Mouse (Mus musculus): ENCODE data around the gene Tinf2. TPM values are rescaled to one million over a fixed set of nuclear protein-coding genes. Genes with fewer than 3 reads are reported as not detected.

The Tinf2 gene
- polyA plus RNA-seq, 1 experiment: 11.1 TPM

DNA sequence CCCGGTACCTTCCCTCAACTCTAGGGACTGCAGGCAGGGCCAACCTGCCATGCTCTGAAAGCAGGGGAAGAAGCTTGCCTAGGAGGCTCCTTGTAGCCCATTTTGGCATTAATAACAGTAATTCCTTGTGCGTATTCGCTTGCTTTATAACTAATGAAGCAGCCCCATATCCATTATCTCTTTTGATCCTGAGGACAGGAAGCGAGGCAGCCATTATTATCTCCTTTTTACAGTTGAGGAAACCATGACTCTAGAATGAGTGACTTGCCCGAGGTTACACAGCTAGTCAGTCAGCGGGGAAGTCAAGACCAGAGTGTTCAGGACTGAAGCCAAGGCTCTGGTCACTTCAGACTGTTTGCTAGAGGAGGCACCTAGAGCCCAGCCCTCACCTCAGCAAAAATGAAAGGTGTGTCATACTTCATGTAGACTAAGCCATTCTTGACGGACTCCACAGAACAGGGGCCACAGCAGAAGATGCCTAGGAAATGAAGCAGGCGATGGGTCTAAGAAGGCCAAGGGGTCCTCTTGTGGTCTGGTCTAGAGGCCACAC is 24.5 kb upstream of the Tinf2 start:
- TF ChIP-seq CTCF (IDR thresholded peaks at IDR 0.05; ENCODE audit: extremely low read depth, insufficient read length, insufficient replicate concordance, low read depth, low read length) (no peak), POLR2A (IDR thresholded peaks at IDR 0.05; ENCODE audit: low read depth, low read length) (no peak)
- H3K4me3 ChIP-seq (ENCODE audit: low read depth, low read length): no peak overlapping the region
- WGBS: 72% methylated on average over 8 of the region's 8 CpGs
- peaks cover 5% of the 10 kb centered on the region for H3K4me1 ChIP-seq (ENCODE audit: control insufficient read depth, insufficient read depth, insufficient read length, low read length)
- H3K27ac ChIP-seq (ENCODE audit: insufficient read depth, low read depth, low read length): no peak overlapping the region
- H3K27me3 ChIP-seq (ENCODE audit: control insufficient read depth, insufficient read depth, low read length): no peaks in the 10 kb centered on the region
- no peaks in the 10 kb centered on the region for H3K36me3 ChIP-seq (ENCODE audit: control insufficient read depth, insufficient read depth, low read length)

DNA sequence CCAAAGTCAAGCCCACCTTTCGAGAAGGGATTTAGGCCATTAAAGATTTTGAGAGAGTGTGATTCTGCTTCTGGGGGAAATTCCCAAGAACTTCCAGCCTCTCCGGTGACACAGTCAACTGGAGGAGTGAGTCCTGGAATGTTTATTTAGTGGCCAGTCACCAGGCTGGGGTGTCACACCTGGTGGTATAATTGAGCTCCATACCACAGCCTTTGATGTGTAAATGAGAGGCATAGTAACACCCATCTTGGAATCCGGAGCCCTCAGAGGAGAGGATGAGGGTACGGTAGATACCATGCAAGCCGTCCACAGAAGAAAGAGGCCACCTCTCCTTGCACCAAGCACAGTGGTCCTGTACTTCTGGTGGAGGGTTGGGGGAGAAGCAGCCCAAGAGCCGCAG is 21.1 kb upstream of the Tinf2 start:
- no peak for TF ChIP-seq POLR2A (IDR thresholded peaks at IDR 0.05; ENCODE audit: low read depth, low read length)
- TF ChIP-seq CTCF (IDR thresholded peaks at IDR 0.05; ENCODE audit: extremely low read depth, insufficient read length, insufficient replicate concordance, low read depth, low read length): no peak
- 56% methylated on average over 6 of the region's 6 CpGs for whole genome bisulfite sequencing
- no peaks in the 10 kb centered on the region for H3K27me3 ChIP-seq (ENCODE audit: control insufficient read depth, insufficient read depth, low read length)
- no peaks in the 10 kb centered on the region for H3K36me3 ChIP-seq (ENCODE audit: control insufficient read depth, insufficient read depth, low read length)
- peaks cover 5% of the 10 kb centered on the region for H3K4me1 ChIP-seq (ENCODE audit: control insufficient read depth, insufficient read depth, insufficient read length, low read length)
- H3K4me3 ChIP-seq (ENCODE audit: low read depth, low read length): no peak overlapping the region
- no peak overlapping the region for H3K27ac ChIP-seq (ENCODE audit: insufficient read depth, low read depth, low read length)

DNA sequence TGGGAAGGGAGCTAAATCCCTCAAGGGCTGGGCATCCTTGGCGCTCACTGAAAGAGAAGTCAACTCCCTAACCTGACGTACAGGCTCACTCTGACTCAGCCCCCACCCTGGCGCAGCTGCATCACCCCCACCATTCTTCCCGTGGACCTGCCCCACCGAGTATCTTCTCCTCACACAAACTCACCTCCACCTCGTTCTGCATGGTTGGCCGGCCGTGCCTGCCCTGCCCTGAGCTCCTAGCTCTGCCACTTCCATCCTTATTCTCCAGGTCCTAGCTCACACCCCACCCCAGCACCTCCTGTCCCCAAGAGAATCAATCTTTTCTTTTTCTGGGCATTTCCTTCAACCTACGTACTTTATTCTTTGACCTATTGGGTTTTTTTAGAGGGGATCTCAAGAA is 19.5 kb upstream of the Tinf2 start:
- H3K4me3 ChIP-seq (ENCODE audit: low read depth, low read length): no peak overlapping the region
- no peak overlapping the region for H3K27ac ChIP-seq (ENCODE audit: insufficient read depth, low read depth, low read length)
- 72% methylated on average over 9 of the region's 9 CpGs for whole genome bisulfite sequencing
- H3K27me3 ChIP-seq (ENCODE audit: control insufficient read depth, insufficient read depth, low read length): no peaks in the 10 kb centered on the region
- TF ChIP-seq POLR2A (IDR thresholded peaks at IDR 0.05; ENCODE audit: low read depth, low read length) (no peak), CTCF (IDR thresholded peaks at IDR 0.05; ENCODE audit: extremely low read depth, insufficient read length, insufficient replicate concordance, low read depth, low read length) (no peak)
- H3K4me1 ChIP-seq (ENCODE audit: control insufficient read depth, insufficient read depth, insufficient read length, low read length): peaks cover 5% of the 10 kb centered on the region
- H3K36me3 ChIP-seq (ENCODE audit: control insufficient read depth, insufficient read depth, low read length): no peaks in the 10 kb centered on the region

DNA sequence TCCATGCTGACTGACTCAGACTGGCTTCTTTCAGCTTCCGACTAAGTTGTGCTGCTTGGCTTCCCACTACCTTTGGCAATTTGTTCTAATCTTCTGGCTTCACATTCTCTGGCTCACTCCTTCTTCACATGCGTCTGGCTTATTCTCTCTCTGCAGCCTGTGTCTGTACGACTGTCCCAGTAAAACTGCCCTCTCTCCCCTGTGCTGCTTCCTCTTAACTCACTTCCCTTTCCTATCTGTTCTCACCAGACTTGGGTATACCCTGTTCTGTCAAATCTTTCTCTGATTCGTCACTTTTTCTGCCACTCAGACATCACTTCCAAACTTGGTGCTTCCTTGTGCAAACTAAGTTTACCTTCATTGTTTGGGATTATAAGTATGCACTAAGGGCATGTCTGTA is 15.6 kb upstream of the Tinf2 start:
- H3K4me1 ChIP-seq (ENCODE audit: control insufficient read depth, insufficient read depth, insufficient read length, low read length): no peaks in the 10 kb centered on the region
- H3K27ac ChIP-seq (ENCODE audit: insufficient read depth, low read depth, low read length): no peak overlapping the region
- H3K4me3 ChIP-seq (ENCODE audit: low read depth, low read length): no peak overlapping the region
- H3K27me3 ChIP-seq (ENCODE audit: control insufficient read depth, insufficient read depth, low read length): no peaks in the 10 kb centered on the region
- no peaks in the 10 kb centered on the region for H3K36me3 ChIP-seq (ENCODE audit: control insufficient read depth, insufficient read depth, low read length)
- 80% methylated on average over 4 of the region's 4 CpGs for WGBS
- TF ChIP-seq CTCF (IDR thresholded peaks at IDR 0.05; ENCODE audit: extremely low read depth, insufficient read length, insufficient replicate concordance, low read depth, low read length) (no peak), POLR2A (IDR thresholded peaks at IDR 0.05; ENCODE audit: low read depth, low read length) (no peak)

DNA sequence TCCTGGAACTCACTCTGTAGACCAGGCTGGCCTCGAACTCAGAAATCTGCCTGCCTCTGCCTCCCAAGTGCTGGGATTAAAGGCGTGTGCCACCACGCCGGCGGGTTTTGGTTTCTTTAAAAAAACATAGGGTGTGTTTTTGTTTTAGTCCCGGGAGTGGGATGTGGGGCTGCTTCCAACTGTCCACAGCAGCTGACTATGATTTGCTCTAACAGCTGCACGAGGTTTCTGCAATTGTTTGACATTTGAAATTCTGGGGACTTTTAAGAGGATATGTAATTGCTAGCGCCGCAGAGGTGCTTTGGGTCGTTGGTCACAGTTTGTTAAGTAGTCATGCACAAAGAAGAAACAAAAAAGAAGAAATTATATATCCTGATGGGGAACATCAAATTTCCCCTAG is 7.8 kb upstream of the Tinf2 start:
- Histone ChIP-seq H3K4me1 (ENCODE audit: control insufficient read depth, insufficient read depth, insufficient read length, low read length) (no peaks in the 10 kb centered on the region), H3K36me3 (ENCODE audit: control insufficient read depth, insufficient read depth, low read length) (no peaks in the 10 kb centered on the region), H3K27ac (ENCODE audit: insufficient read depth, low read depth, low read length) (no peak overlapping the region), H3K4me3 (ENCODE audit: low read depth, low read length) (no peak overlapping the region), H3K27me3 (ENCODE audit: control insufficient read depth, insufficient read depth, low read length) (no peaks in the 10 kb centered on the region)
- TF ChIP-seq CTCF (IDR thresholded peaks at IDR 0.05; ENCODE audit: extremely low read depth, insufficient read length, insufficient replicate concordance, low read depth, low read length) (no peak), POLR2A (IDR thresholded peaks at IDR 0.05; ENCODE audit: low read depth, low read length) (no peak)
- WGBS: 73% methylated on average over 10 of the region's 10 CpGs

DNA sequence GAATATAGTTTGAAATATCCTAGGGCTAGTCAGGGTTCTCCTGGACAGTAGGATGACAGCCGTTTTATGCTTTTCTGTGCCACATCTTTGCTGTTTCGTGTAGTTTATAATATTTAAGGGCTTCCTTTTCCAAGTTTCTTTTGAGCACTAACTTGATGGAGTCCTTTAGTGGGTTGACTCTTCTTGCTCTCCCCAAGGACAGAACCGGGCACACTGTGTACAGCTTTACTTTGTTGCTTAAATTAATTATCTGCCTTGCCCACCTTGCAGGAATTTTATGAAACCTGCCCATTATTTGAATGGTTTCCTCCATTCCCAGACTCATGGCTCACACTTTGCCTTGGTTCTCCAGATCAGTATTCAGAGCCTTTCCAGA is 486 bp upstream of the Tinf2 start:
- WGBS: 8% methylated on average over 3 of the region's 3 CpGs
- peak overlapping the region; percentile 76 for H3K4me3 ChIP-seq (ENCODE audit: low read depth, low read length)
- TF ChIP-seq POLR2A (IDR thresholded peaks at IDR 0.05; ENCODE audit: low read depth, low read length) (no peak), CTCF (IDR thresholded peaks at IDR 0.05; ENCODE audit: extremely low read depth, insufficient read length, insufficient replicate concordance, low read depth, low read length) (no peak)
- H3K36me3 ChIP-seq (ENCODE audit: control insufficient read depth, insufficient read depth, low read length): peaks cover 24% of the 10 kb centered on the region
- no peaks in the 10 kb centered on the region for H3K4me1 ChIP-seq (ENCODE audit: control insufficient read depth, insufficient read depth, insufficient read length, low read length)
- H3K27ac ChIP-seq (ENCODE audit: insufficient read depth, low read depth, low read length): peak overlapping the region; percentile 78
- H3K27me3 ChIP-seq (ENCODE audit: control insufficient read depth, insufficient read depth, low read length): no peaks in the 10 kb centered on the region

DNA sequence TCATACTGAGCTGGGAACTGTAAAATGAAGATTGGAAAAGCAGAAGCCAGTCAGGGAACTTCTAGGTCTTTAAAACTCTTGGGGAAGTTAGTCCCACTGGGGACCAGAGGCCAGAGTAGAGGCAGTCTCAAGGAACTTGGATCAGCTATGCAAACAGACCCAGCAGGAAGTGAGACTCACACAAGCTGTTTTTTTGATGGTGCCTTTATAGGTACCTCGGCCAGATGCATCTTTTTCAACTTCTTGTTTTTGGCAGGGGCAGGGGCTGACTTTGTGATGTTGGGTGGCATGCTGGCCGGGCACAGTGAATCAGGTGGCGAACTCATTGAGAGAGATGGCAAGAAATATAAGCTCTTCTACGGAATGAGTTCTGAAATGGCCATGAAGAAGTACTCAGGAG is 4.0 kb downstream of the Tinf2 start:
- Histone ChIP-seq H3K4me3 (ENCODE audit: low read depth, low read length) (no peak overlapping the region), H3K27ac (ENCODE audit: insufficient read depth, low read depth, low read length) (no peak overlapping the region), H3K27me3 (ENCODE audit: control insufficient read depth, insufficient read depth, low read length) (no peaks in the 10 kb centered on the region), H3K36me3 (ENCODE audit: control insufficient read depth, insufficient read depth, low read length) (peaks cover 39% of the 10 kb centered on the region), H3K4me1 (ENCODE audit: control insufficient read depth, insufficient read depth, insufficient read length, low read length) (peaks cover 2% of the 10 kb centered on the region)
- 78% methylated on average over 4 of the region's 4 CpGs for WGBS
- TF ChIP-seq POLR2A (IDR thresholded peaks at IDR 0.05; ENCODE audit: low read depth, low read length) (no peak), CTCF (IDR thresholded peaks at IDR 0.05; ENCODE audit: extremely low read depth, insufficient read length, insufficient replicate concordance, low read depth, low read length) (no peak)

DNA sequence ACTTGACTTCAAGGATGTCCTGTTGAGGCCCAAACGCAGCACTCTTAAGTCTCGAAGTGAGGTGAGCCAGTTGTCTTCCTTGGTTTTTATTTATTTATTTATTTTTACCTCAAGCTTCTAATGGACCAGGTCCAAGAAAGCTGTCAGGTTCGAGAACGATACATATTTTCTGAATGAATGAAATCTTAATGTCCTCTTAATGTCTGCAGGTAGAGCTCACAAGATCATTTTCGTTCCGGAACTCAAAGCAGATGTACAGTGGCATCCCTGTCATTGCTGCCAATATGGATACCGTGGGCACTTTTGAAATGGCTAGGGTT is 8.9 kb downstream of the Tinf2 start:
- Histone ChIP-seq H3K27ac (ENCODE audit: insufficient read depth, low read depth, low read length) (peak overlapping the region; percentile 80; the same call in 1 of the 2 replicates), H3K36me3 (ENCODE audit: control insufficient read depth, insufficient read depth, low read length) (peaks cover 18% of the 10 kb centered on the region), H3K4me3 (ENCODE audit: low read depth, low read length) (no peak overlapping the region), H3K4me1 (ENCODE audit: control insufficient read depth, insufficient read depth, insufficient read length, low read length) (peaks cover 2% of the 10 kb centered on the region), H3K27me3 (ENCODE audit: control insufficient read depth, insufficient read depth, low read length) (no peaks in the 10 kb centered on the region)
- TF ChIP-seq CTCF (IDR thresholded peaks at IDR 0.05; ENCODE audit: extremely low read depth, insufficient read length, insufficient replicate concordance, low read depth, low read length): no peak
- TF ChIP-seq POLR2A (IDR thresholded peaks at IDR 0.05; ENCODE audit: low read depth, low read length): no peak
- WGBS: 52% methylated on average over 7 of the region's 7 CpGs

All from small intestine, adult 2 months (tissue).